Mouse (Mus musculus): Measurements from ENCODE around the gene Lhfpl3. TPM values are rescaled to one million over a fixed set of nuclear protein-coding genes. Genes with fewer than 3 reads are reported as not detected.

The Lhfpl3 gene
- polyA plus RNA-seq, 1 experiment from 2014 or later = 0.73 TPM

DNA sequence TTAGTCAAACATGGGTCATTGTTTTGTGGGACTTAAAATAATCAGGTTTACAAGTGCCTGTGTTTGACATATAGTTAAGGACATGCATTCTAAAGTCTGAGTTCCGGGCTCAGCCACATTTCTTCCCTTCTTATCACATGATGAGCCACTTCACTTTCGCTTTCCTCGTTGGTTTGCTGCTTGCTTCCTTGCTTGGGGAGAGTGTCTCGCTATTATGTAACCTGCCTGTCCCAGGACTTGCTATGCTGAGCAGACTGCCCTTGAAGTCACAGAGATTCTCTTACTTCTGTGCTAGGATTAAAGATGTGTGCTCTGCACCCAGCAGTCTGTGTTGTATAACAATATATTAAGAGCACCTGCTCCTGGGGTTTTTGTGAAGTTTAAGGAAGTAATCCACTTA, 110.6 kb downstream of the Lhfpl3 start:
- no peak overlapping the region for H3K4me2 ChIP-seq (replicated peaks)
- H3K27ac ChIP-seq (replicated peaks) = no peak overlapping the region
- no peaks in the 10 kb centered on the region for H3K36me3 ChIP-seq
- H3K4me1 ChIP-seq = no peaks in the 10 kb centered on the region
- WGBS = 75% methylated on average over 4 of the region's 4 CpGs
- no peak overlapping the region for H3K9ac ChIP-seq
- no peak overlapping the region for H3K4me3 ChIP-seq (replicated peaks)
- H3K27me3 ChIP-seq = no peaks in the 10 kb centered on the region
- no peaks in the 10 kb centered on the region for H3K9me3 ChIP-seq (replicated peaks)
- ATAC-seq (ENCODE audit: insufficient number of reproducible peaks, low FRiP score, low TSS enrichment, low read depth) = no peak

DNA sequence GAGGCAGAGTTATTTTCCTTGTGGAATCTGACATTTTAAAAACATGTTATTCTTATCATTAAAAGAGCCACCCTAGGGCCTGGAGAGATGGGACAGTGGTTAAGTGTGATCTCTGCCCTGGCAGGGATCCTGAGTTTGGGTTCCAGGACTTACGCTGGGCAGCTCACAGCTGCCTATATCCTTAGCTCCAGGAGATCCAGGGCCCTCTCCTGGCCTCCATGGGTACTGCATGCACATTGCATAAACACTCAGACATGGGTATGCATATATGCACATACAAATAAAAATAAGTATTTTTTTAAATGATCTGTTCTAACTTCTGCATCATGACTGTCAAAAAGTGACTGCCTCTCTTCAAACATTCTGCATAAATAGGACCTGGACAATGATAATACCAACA, 115.5 kb downstream of the Lhfpl3 start:
- H3K4me2 ChIP-seq (replicated peaks) = no peak overlapping the region
- H3K36me3 ChIP-seq = no peaks in the 10 kb centered on the region
- H3K4me3 ChIP-seq (replicated peaks) = no peak overlapping the region
- WGBS = 52% methylated on average over 1 of the region's 1 CpGs
- H3K9me3 ChIP-seq (replicated peaks) = no peaks in the 10 kb centered on the region
- no peak overlapping the region for H3K27ac ChIP-seq (replicated peaks)
- ATAC-seq (ENCODE audit: insufficient number of reproducible peaks, low FRiP score, low TSS enrichment, low read depth) = no peak
- H3K4me1 ChIP-seq = no peaks in the 10 kb centered on the region
- H3K27me3 ChIP-seq = no peaks in the 10 kb centered on the region
- H3K9ac ChIP-seq = no peak overlapping the region

DNA sequence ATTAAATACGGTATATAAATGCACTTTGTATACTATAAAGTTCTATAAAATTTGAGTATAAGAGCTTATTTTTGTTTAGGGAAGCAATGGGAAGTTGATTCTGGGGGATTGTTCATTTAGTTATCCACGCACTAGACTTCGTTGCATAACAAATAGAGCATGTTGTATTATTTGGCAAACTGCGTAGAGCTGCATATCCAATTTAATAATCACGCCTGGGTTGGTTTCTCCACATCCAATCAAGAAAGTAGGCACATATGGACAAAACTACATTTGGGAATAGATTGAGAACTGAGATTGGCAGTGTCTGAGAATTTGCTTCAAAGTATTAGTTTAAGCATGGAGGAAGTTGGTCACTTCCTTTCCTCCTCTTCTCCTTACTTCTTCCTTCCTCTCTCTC, 123.2 kb downstream of the Lhfpl3 start:
- no peak for ATAC-seq (ENCODE audit: insufficient number of reproducible peaks, low FRiP score, low TSS enrichment, low read depth)
- Histone ChIP-seq H3K9me3 (replicated peaks) (no peaks in the 10 kb centered on the region), H3K4me2 (replicated peaks) (no peak overlapping the region), H3K27ac (replicated peaks) (no peak overlapping the region), H3K27me3 (no peaks in the 10 kb centered on the region), H3K36me3 (no peaks in the 10 kb centered on the region), H3K4me1 (0 out of 2 replicates have a peak, but pooled peaks cover 3% of the 10 kb centered on the region), H3K9ac (no peak overlapping the region), H3K4me3 (replicated peaks) (no peak overlapping the region)
- 55% methylated on average over 5 of the region's 5 CpGs for WGBS

DNA sequence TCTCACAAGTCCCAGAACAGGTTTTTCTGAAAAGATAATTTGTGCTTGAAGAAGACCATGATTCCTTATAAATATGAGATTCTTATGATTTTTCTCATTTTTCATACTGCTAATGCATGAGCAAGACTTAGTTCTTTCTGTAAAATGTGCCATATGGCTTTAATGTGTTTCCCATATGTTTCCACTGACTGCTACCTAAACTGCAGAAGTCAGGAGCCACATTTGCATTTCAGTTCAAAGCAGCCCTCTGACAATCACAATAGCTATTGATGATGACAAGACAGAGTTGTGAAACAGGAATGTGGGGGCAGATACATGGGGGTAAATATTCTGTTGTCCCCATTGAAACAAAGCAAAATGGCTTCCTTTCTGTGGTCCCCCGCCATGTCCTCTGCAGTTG, 126.6 kb downstream of the Lhfpl3 start:
- H3K9me3 ChIP-seq (replicated peaks) = no peaks in the 10 kb centered on the region
- no peak for ATAC-seq (ENCODE audit: insufficient number of reproducible peaks, low FRiP score, low TSS enrichment, low read depth)
- WGBS = 60% methylated on average over 1 of the region's 1 CpGs
- H3K27me3 ChIP-seq = no peaks in the 10 kb centered on the region
- no peak overlapping the region for H3K9ac ChIP-seq
- 0 out of 2 replicates have a peak, but pooled peaks cover 3% of the 10 kb centered on the region for H3K4me1 ChIP-seq
- no peak overlapping the region for H3K4me2 ChIP-seq (replicated peaks)
- H3K27ac ChIP-seq (replicated peaks) = no peak overlapping the region
- H3K4me3 ChIP-seq (replicated peaks) = no peak overlapping the region
- H3K36me3 ChIP-seq = no peaks in the 10 kb centered on the region

DNA sequence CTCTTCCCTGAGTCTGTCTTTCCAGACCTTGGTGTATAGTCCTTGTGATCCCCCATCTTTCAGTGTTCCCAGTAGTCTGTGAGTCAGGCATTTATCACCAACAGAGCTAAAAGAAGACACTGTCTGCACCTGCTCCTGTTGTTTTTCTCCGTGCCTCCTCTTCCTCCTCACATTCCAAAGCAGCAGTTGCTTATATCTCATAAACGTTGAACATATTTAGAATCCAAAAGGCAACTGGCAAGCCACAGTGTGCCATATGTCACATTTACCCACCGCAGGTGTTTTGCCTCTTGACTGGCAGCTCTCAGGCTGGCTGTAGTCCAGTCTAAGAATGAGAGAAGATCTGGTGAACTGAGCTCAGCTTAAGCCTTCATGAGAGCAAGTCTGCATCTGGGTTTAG, 142.5 kb downstream of the Lhfpl3 start:
- H3K9me3 ChIP-seq (replicated peaks) = no peaks in the 10 kb centered on the region
- no peaks in the 10 kb centered on the region for H3K36me3 ChIP-seq
- no peak overlapping the region for H3K27ac ChIP-seq (replicated peaks)
- H3K4me2 ChIP-seq (replicated peaks) = no peak overlapping the region
- no peak overlapping the region for H3K4me3 ChIP-seq (replicated peaks)
- 73% methylated on average over 3 of the region's 3 CpGs for WGBS
- no peaks in the 10 kb centered on the region for H3K27me3 ChIP-seq
- H3K4me1 ChIP-seq = no peaks in the 10 kb centered on the region
- H3K9ac ChIP-seq = no peak overlapping the region
- ATAC-seq (ENCODE audit: insufficient number of reproducible peaks, low FRiP score, low TSS enrichment, low read depth) = no peak

DNA sequence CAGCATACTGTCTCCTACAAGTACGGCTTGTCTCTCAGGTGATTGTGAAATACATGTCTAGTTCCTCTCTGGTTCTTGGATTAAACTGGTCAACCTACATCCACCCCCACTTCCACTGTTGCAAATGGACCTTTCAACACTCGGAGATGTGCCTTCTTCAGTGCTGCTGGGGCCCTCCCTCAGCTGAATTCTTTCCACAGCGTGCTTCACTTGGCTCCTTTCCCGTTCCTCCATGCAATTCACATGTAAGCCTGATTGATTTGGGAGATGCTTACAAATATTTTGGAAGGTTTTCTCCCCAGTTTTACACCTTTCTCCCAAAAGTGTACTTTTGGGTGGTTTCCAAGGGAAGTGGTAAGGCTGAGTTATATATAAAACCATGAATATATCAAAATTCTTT, 143.6 kb downstream of the Lhfpl3 start:
- no peak overlapping the region for H3K9ac ChIP-seq
- H3K27me3 ChIP-seq = no peaks in the 10 kb centered on the region
- WGBS = 59% methylated on average over 4 of the region's 4 CpGs
- H3K36me3 ChIP-seq = no peaks in the 10 kb centered on the region
- no peak overlapping the region for H3K4me2 ChIP-seq (replicated peaks)
- H3K27ac ChIP-seq (replicated peaks) = no peak overlapping the region
- no peak overlapping the region for H3K4me3 ChIP-seq (replicated peaks)
- no peak for ATAC-seq (ENCODE audit: insufficient number of reproducible peaks, low FRiP score, low TSS enrichment, low read depth)
- no peaks in the 10 kb centered on the region for H3K4me1 ChIP-seq
- H3K9me3 ChIP-seq (replicated peaks) = no peaks in the 10 kb centered on the region

DNA sequence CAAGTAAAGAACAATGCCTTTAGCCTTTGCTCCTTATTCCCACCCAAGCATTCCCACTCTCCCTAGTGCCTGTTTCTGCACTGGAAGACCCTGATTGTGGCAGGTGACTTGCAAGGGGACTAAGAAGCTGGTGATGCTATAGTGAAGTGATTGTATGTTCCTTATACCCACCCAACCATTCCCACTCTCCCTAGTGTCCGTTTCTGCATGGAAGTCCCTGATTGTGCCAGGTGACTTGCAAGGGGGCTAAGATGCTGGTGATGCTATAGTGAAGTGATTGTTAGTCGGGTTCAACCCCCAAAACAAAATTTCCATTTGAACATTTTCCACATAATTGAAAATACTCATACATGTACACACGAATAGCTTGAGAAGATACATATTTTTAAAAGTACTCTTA, 151.4 kb downstream of the Lhfpl3 start:
- 81% methylated on average over 3 of the region's 3 CpGs for WGBS
- H3K4me1 ChIP-seq = no peaks in the 10 kb centered on the region
- no peak overlapping the region for H3K4me3 ChIP-seq (replicated peaks)
- no peaks in the 10 kb centered on the region for H3K36me3 ChIP-seq
- H3K9ac ChIP-seq = no peak overlapping the region
- ATAC-seq (ENCODE audit: insufficient number of reproducible peaks, low FRiP score, low TSS enrichment, low read depth) = no peak
- H3K9me3 ChIP-seq (replicated peaks) = no peaks in the 10 kb centered on the region
- H3K27me3 ChIP-seq = no peaks in the 10 kb centered on the region
- H3K4me2 ChIP-seq (replicated peaks) = no peak overlapping the region
- H3K27ac ChIP-seq (replicated peaks) = no peak overlapping the region

DNA sequence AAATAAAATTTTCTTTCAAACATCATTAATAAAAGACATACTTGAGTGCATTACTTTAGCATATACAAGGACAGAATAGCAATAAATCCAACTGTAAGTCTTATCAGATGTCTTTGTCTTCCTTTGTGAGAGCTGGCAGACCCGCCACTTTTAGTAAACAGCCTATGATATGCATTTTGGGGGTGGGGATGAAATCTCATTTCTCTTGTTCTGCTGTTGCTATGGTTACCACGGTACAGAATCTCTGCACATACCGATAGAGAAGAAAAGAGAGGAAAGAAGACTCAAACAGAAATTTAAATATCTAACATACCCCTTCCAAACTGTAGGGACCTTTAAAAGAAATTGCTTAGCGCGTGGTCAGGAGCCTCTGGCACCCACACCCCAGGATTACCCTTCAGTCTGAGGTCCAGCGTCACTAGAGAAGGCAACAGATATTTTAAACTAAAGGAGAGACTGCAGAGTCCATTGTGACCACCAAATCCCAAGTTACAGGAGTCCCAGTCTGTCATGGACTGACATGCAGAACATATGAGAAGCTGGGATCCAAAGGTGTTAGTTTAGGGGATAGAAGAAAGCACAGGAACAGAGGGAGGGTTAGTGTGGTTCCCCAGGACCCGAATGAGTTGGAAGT, 151.9 kb downstream of the Lhfpl3 start:
- no peak overlapping the region for H3K4me2 ChIP-seq (replicated peaks)
- no peak overlapping the region for H3K4me3 ChIP-seq (replicated peaks)
- no peaks in the 10 kb centered on the region for H3K27me3 ChIP-seq
- no peak overlapping the region for H3K9ac ChIP-seq
- H3K36me3 ChIP-seq = no peaks in the 10 kb centered on the region
- H3K4me1 ChIP-seq = no peaks in the 10 kb centered on the region
- H3K9me3 ChIP-seq (replicated peaks) = no peaks in the 10 kb centered on the region
- H3K27ac ChIP-seq (replicated peaks) = no peak overlapping the region
- WGBS = 72% methylated on average over 7 of the region's 7 CpGs
- no peak for ATAC-seq (ENCODE audit: insufficient number of reproducible peaks, low FRiP score, low TSS enrichment, low read depth)

DNA sequence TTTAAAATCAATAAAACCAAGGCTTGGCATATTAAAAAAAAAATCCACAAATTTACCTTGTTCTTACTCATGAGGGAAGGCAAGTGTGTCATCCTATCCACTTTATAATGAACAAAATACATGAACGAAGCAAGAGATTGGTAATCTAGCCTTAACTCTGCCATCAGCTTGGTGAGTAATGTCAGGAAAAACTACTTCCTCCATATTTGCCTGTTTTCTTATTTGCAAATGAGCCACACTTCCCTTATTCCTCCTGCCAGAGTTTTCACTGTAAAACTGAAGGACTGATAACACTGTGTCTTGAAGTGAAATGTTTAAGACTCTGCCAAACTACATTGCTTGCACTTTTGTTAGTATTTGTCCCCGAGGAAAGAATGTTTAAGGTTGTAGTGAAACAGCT, 152.7 kb downstream of the Lhfpl3 start:
- Histone ChIP-seq H3K36me3 (no peaks in the 10 kb centered on the region), H3K4me1 (no peaks in the 10 kb centered on the region), H3K9me3 (replicated peaks) (no peaks in the 10 kb centered on the region), H3K4me3 (replicated peaks) (no peak overlapping the region), H3K27me3 (no peaks in the 10 kb centered on the region), H3K4me2 (replicated peaks) (no peak overlapping the region), H3K27ac (replicated peaks) (no peak overlapping the region), H3K9ac (no peak overlapping the region)
- 75% methylated on average over 2 of the region's 2 CpGs for WGBS
- ATAC-seq (ENCODE audit: insufficient number of reproducible peaks, low FRiP score, low TSS enrichment, low read depth) = no peak

DNA sequence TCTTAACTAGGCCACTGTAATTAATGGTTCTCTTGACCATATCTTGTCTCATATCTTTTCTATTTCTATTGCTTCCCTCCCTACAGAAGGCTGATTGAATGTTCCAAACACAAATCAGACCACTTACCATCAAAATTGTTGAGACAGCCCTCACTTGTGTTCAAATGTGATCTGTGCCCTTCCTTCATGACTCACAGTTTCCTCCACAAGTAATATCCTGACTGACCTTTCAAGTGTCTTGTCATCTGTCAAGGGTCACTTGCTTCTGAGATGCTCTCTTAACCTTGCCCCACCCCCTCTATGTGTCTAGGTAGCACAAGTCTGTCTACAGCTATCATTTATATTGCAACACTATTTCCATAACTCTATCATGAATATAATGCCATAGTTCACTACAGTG, 154.1 kb downstream of the Lhfpl3 start:
- no peaks in the 10 kb centered on the region for H3K27me3 ChIP-seq
- H3K4me1 ChIP-seq = no peaks in the 10 kb centered on the region
- H3K36me3 ChIP-seq = no peaks in the 10 kb centered on the region
- H3K27ac ChIP-seq (replicated peaks) = no peak overlapping the region
- ATAC-seq (ENCODE audit: insufficient number of reproducible peaks, low FRiP score, low TSS enrichment, low read depth) = no peak
- H3K4me2 ChIP-seq (replicated peaks) = no peak overlapping the region
- no peak overlapping the region for H3K9ac ChIP-seq
- no peak overlapping the region for H3K4me3 ChIP-seq (replicated peaks)
- H3K9me3 ChIP-seq (replicated peaks) = no peaks in the 10 kb centered on the region

DNA sequence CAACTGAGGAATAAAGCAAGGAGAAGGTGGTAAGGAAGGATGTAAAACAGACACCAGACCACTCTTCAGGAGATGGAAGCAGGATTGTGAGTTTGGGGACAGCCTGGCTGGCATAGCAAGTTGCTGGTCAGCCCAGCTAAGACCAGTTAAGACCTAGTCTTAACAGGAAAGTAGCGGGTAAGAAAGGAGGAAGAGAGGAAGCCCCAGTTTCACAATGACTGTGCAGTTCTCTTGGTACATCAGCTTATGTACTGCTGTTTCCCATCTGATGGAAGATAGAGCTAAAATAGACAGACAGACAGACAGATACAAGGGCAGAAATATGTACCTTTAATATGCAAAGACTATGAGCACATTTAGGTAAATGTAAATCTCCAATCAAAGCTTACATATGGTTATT, 171.3 kb downstream of the Lhfpl3 start:
- H3K27ac ChIP-seq (replicated peaks) = no peak overlapping the region
- no peak for ATAC-seq (ENCODE audit: insufficient number of reproducible peaks, low FRiP score, low TSS enrichment, low read depth)
- H3K4me2 ChIP-seq (replicated peaks) = no peak overlapping the region
- no peaks in the 10 kb centered on the region for H3K4me1 ChIP-seq
- no peak overlapping the region for H3K4me3 ChIP-seq (replicated peaks)
- 65% methylated on average over 1 of the region's 1 CpGs for WGBS
- no peaks in the 10 kb centered on the region for H3K36me3 ChIP-seq
- H3K9ac ChIP-seq = no peak overlapping the region
- no peaks in the 10 kb centered on the region for H3K27me3 ChIP-seq
- no peaks in the 10 kb centered on the region for H3K9me3 ChIP-seq (replicated peaks)

DNA sequence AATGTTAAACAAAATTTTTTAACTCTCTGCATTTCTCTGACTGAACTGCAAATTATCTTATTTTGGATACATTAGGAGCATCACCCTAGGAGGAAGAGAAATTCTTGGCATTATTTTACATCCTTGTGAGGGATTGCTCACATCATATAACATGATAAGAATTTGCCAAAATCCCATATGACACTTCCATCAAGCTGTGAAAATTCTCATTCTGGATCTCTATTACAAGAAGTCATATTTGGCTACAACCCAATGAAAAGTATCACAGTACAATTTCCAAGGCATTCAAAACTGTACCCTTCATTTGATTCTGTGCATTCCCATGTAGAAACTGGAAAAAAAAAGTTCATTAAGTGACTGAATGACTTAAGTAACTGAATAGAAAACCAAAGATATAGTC, 180.3 kb downstream of the Lhfpl3 start:
- H3K4me2 ChIP-seq (replicated peaks) = no peak overlapping the region
- ATAC-seq (ENCODE audit: insufficient number of reproducible peaks, low FRiP score, low TSS enrichment, low read depth) = no peak
- H3K27me3 ChIP-seq = no peaks in the 10 kb centered on the region
- no peak overlapping the region for H3K9ac ChIP-seq
- H3K36me3 ChIP-seq = no peaks in the 10 kb centered on the region
- no peaks in the 10 kb centered on the region for H3K9me3 ChIP-seq (replicated peaks)
- no peak overlapping the region for H3K4me3 ChIP-seq (replicated peaks)
- H3K4me1 ChIP-seq = no peaks in the 10 kb centered on the region
- H3K27ac ChIP-seq (replicated peaks) = no peak overlapping the region
